Mouse (Mus musculus) spleen, adult 18-20 months (tissue): Measurements from ENCODE around the gene Gucy2d.

Experiments
- DNase-seq, 2 experiments: peaks; one replicate each; pipeline ENCODE4 v3.0.0; 2022; ENCODE audit warnings: mixed read lengths in 2 of 2

Gucy2d gene

DNA sequence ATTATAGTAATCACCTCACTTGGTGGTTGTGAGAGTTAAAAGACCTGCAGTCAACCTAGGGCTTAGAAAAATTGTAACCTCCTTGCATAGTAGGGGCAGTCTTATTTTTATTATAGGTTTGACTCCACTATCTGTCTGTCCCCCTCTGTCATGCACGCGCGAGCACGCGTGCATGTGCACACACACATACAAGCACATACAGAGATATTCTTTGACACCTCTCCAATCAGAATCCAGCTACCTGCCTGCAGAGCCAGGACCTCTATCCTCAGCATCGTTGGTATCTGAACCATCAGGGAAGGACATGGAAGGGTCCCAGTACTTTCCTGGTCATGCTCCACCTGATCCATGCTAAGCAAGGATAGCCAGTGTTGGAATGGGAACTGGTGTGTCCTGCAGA lies 50.7 kb downstream of the Gucy2d start:
- DNase-seq, result no peak

DNA sequence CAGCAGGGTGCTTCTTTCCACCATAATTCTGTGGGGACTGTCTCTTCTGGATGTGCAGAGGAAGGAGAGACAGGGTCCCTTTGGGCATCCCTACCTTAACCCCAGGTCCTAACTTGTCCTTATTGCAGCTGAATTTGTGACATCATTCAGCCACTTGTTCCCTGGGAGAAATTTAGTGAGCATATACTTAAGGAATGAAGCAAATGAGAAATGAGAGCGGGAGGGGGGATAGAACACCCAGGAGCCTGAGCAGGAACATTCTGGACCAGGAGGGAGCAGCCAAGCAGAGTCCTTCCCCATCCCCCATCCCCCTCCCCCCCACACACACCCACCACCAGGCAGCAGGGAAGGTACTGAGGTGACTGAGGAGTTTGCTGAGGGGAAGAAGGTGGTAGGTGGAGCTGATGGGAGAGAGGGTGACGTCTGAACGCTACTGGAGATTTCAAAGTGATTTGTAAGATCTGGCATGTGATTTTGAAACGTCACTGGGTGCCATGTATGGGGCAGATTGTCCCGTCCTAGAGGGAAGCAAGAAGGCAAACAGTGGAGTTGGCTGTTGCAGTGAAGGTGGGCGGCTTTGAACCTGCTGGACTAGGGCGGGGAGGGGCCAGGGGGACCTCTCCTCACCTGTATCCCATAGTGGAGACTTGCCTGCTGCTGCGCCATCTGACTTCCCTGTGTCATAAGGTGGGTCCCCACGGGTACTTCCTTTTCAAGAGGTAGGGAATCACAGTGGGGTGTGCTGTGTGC lies 51.4 kb downstream of the Gucy2d start:
- DNase-seq, result no peak

DNA sequence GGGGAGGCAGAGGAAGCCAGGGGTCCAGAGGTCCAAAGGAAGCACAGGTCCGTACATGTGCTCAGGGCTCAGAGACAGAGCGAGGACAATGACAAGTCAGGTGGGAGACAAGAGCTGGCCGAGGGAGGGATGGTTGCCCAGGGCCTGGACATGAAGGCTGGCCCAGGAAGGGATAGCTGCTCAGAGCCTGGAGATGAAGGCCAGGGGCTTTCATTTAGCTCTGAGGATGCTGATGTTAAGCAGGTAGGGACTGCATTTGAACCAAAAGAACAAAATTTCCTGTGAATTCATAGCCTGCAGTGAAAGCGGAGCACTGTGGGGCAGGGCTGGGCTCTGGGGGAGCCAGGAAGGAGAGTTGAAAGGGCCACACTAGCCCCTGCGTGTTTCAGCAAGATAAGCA lies 52.1 kb downstream of the Gucy2d start:
- DNase-seq, result no peak

DNA sequence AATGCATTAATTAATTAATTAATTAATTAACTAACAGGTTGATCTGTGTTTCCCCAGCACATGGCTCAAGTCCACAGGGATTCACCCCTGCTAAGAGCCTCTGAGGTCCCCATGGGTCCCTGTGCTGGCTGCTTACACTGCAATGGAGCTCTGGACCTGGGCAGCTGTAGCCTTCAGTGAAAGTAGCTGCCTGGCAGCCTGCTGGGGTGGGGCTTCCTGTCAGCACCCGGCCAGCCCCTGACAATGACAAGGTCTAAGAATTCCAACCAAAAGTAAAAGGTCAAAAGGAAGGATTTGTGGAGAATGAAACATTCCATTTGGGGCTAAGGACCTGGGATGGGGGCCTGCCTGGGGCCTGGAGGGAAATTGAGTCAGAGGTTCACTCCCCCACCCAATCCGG lies 53.1 kb downstream of the Gucy2d start:
- no peak for DNase-seq

DNA sequence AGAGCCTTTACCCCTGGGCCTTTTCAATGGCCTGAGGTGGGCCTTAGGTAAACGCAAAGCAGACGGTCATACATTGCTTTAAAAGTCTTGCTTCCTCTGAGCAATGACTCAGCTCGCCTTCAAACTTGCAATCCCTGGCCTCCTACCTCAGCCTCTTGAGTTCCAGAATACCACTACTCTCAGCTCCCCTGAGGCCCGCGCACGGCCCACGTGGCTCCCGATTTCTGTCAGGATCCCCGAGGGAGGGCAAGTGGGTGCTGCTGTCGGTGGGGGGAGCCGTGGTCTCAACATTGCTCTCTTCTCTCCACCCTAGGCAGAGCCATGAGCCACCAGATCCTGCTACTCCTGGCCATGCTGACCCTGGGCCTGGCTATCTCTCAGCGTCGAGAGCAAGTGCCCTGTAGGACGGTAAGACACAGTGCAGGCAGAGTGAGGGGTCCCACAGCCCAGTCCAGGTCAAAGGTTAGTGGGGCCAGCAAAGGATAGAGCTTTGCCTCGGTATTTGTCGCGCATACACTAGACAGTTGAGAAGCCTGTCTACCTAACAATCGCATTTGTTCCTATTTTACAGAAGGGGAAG lies 53.8 kb downstream of the Gucy2d start:
- no peak for DNase-seq

DNA sequence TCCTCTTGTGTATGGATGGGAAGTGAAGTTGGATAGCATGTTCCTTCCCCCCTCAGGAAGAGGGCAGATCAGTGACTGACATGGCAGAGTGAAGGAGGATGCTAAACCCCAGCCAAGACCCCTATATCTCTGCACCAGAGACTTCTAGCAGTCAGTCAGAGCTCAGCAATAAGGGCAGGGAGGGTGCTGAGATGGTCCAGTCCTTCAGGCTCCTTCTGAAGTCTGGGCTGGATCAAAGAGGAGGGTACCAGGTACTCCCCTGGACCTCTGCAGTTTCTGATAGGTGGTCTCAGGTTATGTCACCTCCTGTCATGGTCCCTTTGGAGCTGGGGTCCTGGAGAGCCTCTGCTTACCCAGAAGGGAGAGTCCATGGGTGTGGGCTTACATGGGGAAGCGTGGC lies 55.4 kb downstream of the Gucy2d start:
- no peak for DNase-seq

DNA sequence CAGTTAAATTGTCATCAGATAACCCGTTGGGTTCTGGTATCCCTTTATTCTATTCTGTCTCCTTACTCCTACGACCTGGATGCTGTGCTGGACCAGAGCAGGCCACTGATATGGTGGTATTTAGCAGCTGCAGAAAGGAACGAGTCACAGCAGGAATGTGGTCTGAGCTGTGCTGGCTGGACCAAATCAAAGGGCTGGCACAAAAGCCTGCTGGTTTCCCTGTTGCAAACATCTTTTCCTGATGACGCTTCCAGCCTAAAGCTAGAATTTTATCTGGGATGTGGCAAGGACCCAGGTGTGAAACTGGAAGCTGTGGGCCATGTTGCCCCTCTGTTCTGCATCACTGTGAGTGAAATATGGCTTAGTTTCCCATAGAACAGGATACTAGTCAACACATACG lies 57.2 kb downstream of the Gucy2d start:
- DNase-seq, result no peak

DNA sequence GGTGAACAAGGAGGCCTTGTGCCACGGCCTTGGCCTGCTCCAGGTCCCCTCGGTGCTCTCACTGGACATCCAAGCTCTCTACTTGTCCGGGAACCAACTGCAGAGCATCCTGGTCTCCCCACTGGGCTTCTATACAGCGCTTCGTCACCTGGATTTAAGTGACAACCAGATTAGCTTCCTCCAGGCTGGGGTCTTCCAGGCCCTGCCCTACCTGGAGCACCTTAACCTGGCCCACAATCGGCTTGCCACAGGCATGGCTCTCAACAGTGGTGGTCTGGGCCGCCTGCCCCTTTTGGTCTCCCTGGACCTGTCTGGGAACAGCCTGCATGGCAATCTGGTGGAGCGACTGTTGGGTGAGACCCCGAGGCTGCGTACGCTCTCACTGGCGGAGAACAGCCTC lies 57.9 kb downstream of the Gucy2d start:
- no peak for DNase-seq

DNA sequence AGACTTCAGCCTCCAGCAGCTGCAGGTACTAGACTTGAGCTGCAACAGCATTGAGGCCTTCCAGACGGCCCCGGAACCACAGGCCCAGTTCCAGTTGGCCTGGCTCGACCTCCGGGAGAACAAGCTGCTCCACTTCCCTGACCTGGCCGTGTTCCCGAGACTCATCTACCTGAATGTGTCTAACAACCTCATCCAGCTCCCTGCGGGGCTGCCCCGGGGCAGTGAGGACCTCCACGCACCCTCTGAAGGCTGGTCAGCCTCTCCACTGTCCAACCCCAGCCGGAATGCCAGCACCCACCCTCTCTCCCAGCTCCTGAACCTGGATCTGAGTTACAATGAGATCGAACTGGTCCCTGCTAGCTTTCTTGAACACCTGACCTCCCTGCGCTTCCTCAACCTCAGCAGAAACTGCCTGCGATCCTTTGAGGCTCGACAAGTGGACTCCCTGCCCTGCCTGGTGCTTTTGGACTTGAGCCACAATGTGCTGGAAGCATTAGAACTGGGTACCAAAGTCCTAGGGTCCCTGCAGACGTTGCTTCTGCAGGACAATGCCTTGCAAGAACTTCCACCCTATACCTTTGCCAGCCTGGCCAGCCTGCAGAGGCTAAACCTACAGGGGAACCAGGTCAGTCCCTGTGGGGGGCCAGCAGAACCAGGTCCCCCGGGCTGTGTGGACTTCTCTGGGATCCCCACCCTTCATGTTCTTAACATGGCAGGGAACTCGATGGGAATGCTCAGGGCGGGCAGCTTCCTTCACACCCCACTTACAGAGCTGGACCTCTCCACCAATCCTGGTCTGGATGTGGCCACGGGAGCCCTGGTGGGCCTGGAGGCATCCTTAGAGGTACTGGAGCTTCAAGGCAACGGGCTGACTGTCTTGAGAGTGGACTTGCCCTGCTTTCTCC lies 58.7 kb downstream of the Gucy2d start:
- no peak for DNase-seq

DNA sequence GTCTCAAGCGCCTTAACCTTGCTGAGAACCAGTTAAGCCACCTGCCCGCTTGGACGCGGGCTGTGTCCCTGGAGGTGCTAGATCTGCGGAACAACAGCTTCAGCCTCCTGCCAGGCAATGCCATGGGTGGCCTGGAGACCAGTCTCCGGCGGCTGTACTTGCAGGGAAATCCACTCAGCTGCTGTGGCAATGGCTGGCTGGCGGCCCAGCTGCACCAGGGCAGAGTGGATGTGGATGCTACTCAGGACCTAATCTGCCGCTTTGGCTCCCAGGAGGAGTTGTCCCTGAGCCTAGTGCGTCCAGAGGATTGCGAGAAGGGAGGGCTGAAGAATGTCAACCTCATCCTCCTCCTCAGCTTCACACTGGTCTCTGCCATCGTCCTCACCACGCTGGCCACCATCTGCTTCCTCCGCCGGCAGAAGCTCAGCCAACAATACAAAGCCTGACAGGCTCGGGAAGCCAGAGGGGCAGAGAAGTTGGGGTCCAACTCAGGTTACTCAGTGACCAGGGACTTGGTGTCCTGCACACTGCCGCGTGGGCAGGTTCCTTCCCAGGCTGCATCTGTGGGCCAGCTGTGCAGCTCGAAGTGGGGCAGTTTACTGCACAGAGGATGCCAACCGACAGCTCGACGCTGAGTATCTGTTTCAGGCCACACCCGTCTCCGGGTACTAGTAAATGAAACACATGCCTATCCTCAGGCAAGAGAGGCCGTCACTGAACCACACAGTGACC lies 59.5 kb downstream of the Gucy2d start:
- DNase-seq, result no peak

DNA sequence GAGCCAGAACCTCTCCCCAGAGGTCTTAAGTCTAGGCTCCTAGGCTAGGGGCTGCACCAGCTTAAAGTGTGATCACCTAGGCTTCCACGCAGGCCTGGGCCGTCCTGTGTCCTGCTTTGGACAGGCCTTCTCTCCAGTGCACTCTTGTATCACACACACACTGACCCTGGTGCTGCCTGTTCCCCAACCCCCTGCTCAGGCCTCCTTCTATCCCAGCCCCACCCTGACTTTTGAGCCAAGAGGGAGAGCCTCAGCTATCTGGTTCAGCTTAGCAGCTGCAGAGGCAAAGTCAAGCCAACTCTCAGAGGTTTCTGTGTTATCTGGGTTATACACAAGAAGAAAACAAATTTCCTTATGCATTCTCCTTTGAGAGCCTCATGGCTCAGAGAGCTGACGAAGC lies 60.3 kb downstream of the Gucy2d start:
- no peak for DNase-seq

DNA sequence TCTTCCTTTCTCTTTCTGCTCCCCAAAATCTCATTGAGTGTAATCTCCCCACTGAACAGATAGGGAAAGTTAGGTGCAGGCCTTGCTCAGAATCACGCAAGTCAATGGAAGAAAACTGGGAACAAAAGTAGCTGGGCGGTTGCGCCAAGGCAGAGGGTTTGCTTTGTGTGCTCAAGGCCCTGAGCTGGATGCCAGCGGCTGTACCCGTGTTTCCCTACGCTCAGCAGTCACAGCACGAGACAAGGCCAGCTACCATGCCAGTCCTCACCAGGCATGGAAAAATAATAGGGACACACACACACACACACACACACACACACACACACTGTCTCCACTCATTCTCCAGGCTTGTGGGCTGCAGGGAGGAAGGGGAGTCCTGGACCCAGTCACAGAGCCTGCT lies 60.9 kb downstream of the Gucy2d start:
- no peak for DNase-seq

DNA sequence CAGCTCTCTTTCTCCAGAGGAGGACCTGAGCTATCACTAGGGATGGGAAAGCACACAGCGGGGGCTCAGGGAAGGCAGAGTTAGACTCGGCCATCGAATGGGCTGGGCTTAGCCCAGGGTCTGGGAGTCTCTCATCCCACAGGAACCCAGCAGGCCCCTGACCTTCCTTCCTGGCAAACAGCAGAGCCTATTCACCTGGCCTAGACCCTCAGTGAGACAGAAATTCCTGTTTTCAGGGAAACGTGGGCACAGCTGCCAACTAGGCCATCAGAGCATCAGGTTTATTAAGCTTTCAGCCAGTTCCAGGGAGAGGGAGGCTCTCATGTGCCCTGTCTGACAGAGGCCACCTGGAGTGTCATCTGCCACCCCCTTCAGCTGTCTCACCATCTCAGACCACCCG lies 62.7 kb downstream of the Gucy2d start:
- DNase-seq, result peak in 1 of 2 experiments; percentile 4

DNA sequence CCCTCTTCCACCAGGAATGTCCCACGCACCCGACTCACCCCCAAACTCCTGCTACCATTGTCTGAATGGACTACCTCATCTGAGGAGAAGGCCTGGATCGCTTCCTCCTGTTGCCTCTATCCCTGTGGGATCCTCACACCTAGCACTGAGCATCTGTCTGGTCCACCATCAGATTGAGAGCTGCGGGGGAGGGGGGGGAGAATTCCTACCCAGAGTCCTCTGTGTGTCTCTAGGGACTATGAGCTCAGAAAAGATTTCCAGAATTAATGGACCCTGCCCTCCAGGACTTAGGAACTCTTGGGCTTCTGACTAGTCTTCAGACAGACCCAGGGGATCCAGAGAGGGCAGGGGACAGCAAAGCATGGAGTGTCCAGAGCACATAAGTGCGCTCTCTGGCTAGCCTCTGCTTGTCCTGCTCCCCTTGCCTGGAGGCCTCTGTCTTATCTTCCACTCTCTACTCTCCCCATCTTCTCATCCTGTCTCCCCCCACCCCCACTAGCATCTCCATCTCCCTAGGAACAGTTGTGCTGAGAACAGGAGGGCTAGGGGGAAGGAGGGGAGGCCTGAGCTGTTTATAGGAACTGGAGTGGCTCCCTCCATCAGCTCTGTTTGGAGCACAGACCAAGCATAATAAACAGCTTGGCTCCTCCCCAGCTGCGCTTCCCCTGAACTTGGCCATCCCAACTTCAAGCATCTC lies 63.9 kb downstream of the Gucy2d start:
- no peak for DNase-seq

DNA sequence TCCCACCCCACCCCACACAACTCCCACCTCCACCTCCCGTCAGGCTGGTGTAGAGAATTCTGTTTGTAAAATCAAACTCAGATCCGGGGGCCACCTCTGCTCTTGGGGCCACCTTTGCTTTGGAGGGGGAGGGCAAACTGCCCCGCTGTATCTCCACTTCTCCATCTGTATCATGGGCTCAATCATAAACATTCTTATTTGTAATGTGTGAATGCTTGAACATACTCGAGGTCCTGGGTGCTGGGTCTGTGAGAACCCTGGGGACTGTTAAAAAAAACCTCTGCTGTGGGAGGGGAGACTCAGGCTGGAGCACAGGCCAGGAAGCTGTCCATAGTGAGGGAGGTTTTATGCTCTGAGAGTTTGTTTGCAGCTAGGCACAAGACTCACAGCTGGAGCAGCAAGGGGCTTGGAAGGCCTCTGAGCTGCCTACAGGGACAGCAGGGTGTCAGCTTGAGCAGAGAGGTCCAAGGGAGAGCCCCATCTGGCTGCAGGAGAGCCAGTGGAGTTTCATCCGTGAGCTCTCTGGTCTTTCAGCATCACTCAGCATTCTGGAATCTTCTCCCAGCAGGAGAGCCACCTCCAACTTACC lies 64.6 kb downstream of the Gucy2d start:
- DNase-seq, result no peak

DNA sequence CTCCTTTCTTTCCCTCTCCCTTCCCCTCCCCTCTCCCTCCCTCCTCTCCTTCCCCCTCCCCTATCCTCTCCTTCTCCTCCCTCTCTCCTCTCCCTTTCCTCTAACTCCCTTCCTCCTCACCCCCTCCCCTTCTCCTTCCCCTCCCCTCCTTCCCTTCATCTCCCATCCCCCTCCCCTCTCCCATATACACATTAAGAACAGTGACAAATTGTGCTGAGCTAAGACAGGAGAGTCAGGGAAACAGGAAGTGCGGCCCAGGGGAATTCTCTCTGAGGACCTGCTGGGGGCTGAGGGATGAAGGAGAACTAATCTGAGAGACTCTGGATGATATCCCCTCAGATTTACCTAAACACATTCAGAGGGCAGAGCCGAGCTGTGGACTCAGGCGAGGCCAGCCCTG lies 65.4 kb downstream of the Gucy2d start:
- DNase-seq, result no peak

DNA sequence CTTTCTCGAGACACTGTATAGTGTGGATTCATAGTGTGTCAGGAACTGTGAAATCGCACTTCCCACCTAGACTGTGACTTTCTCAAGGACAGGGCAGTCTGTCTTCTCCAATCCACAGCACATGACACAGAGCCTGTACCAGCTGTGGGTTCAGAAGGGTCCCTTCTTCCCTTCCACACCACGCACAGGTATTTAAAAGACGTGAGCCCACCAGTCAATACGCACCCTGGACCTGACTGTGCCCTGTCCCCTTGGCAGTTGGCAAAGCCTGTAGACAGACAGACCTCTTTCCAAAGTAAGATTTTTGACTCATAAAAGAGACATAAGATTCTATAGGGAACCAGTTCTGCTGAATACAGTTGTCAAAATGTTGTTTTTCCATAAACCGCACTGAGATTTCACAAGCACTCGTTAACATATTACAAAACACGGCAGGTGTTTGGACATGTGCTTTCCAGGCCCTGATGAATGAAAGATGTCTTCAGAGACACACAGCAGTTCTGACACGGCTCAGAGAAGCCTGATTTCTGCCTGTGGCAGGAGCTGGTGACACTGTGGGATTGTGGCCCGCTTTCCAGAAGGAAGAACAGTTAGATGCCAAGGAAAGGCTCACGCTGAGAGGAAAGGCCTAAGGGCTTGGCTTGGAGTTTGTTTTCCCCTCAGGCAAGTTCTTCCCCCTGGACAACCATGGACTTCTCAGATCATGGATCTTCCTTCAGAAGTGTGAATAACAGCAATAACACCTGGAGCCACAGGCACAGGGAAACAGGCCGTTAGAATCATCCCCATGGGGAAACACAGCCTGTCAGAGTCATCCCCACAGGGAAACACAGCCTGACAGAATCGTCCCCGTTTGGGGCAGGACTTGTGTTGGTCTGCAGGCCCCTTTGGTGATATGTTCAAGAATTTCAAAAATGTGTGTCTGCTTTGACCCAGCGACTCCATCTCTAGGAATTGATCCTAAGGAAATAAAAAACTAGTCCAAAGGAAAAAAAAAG lies 71.0 kb downstream of the Gucy2d start:
- DNase-seq, result no peak

DNA sequence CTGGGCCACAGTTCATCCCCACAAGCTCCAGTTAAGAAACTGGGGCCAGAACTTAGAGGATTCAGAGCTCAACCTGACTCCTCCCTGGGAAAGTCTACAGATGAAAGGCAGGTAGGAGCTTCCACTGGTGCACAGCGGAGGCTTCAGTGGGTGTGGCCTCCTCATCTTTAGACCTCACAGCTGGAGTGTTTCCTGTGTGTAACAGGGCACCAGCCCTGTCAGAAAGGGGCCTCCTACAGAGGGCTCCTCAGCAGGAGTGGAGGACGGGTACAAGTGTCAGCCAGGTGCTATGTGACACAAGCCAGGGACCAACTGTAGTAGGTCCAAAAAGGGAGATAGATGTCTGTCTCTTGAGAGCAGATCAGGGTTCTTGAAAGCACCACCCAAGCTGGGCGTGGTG lies 73.0 kb downstream of the Gucy2d start:
- DNase-seq, result no peak

DNA sequence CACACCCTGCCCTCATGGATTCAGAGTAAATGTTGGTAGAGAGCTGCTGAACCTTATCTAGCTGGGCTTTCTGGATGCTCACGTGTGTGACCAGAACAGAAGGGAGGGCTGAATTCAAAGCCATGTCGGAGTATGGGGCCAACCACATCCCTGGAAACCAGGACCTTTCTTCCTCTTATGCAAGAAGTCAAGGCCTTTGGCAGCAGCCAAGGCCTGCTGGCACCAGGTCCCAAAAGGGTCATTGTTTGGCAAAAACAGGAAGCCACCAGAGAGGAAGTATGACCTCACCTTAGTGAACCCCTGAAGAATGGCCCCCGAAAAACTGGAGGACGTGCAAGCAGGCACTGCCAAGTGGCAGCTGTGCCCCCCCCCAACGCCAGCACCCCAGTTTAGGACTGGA lies 82.4 kb downstream of the Gucy2d start:
- DNase-seq, result no peak

DNA sequence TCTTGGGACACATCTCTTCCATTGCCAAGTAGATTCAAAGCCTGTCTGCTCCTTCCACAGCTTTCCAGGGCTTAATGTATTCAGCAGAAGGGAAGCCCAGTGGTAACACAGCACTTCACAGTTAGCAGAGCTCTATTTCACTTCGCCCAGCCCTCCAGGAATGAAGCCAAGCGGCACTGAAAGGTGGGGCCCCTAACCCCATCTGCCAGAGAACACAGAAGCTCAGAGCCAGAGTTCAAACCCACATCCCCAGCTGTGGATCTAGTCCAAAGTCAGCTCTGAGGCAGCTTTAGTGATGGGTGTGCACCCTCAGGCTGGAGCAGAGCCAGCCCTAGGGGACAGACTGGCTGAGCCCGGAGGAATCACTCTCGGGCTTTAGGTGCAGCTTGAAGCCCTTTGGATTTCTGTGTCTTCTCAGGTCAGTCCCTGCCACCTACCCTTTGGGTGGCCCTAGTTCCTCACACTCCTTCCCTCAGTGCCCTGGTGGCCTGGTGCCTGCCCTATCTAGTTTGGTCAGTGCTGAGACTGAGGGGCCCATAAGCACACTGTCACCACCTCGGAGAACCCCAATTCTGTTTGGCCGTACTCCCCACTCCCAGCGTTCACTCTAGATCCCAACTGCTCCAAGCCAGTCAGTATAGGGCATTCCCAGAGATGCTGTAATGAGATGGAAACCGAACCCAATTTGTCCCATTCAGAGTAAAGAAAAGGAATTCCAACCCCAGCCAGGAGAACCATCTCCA lies 83.0 kb downstream of the Gucy2d start:
- DNase-seq, result no peak
